Mouse (Mus musculus) embryo, embryonic 9.5 days (tissue): ENCODE measurements at regions not wholly inside any gene's neighbourhood (a gene's known extent, or its start where the extent isn't known, plus 50 kb on each side); places are given as distances from the start of the nearest gene placed in this dataset.

ENCODE experiments used
- DNase-seq: peaks from one replicate; pipeline ENCODE4 v3.0.0-alpha.2; 2017; ENCODE audit errors: extremely low spot score

- no peak for DNase-seq
Observed at GRCm38 (mm10) chr9:23127338-23128017, 95.4 kb upstream of the Bmper start.

- DNase-seq = no peak
Observed at GRCm38 (mm10) chr9:23128018-23128369, 94.9 kb upstream of the Bmper start.

- no peak for DNase-seq
Observed at GRCm38 (mm10) chr9:23134006-23134405, 88.9 kb upstream of the Bmper start.

DNA sequence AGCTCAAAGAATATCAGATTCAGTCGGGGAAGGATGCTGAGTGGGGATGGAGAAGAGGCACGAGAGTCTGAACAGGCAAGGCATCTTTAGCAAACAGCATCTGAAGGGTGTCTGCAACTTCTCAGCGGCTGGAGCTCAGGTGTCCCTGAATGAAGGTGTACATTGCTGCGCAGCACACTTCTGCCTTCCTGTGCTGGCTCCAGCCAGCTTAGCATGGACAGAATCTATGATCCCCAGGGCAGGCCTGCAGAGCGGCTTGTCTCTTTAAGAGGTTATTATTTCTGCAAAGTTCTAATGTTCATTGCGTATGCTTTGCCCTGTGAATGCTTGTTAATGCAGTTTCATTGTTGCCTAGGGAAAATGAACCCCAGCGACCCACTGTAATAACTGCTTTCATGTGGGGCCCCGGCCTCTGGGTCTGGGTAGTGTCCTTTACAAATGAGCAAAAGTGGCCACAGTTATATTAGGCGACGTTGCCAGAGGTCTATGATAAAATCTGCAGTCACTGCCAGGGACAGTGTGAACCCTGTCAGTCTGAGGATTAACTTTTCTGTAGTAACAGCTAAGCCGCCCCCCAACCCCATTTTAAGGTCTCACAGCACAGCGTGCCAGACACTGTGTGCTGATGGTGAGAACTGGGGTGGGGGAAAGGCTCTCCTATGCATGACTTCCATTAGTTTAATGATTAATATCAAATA, 88.3 kb upstream of the Bmper start:
- no peak for DNase-seq

DNA sequence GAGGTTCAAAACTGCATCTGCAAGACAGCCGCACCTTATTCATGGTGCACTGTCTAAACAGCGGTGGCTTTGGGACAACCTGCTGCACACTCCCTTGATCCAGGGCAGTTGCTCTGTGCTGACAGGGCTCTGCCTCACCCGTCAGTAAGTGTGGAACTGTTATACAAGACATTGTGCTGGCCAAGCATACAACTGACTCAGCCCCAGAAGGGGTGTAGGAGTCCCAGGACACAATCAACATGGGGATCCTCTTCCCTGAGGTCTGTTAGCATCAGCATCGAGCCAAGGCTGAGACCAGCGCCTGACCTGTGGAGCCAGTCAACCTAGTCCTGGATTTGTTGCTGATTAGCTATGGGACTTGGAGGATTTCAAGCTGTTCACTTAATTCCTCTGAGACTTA, 86.4 kb upstream of the Bmper start:
- no peak for DNase-seq

GRCm38 (mm10) chr9:23137682-23138210, 85.1 kb upstream of the Bmper start:
- DNase-seq = no peak

- DNase-seq = no peak
Observed at GRCm38 (mm10) chr9:23139580-23140162, 83.2 kb upstream of the Bmper start.

- DNase-seq = no peak
Observed at GRCm38 (mm10) chr9:23144281-23144680, 78.6 kb upstream of the Bmper start.

GRCm38 (mm10) chr9:23150338-23150737, 72.5 kb upstream of the Bmper start:
- no peak for DNase-seq

GRCm38 (mm10) chr9:23150874-23151273, 72.0 kb upstream of the Bmper start:
- no peak for DNase-seq

DNA sequence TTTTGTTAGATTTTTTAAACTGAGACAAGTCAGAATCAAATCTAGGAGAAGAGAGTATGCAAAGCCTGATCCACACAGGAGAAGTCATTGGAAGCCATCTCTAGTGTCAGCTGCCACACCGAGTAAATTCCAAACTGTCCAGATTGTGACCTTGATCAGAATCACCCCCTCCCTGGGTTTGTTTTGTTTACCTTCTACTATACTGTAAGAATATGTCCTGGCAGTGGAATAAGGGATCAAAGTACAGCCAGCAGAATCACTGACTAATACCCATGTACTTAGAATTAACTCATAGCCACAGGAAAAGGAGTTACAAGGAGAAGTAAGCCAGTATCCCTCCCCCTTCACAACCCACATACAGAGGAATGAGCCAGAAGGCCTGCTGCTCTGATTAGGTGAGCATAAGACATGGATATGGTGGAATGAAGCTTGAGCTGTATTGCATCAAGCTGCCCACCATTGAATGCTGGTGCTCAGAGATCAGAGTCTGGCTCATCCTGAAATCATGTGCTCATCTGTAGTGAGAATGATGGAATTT, 70.9 kb upstream of the Bmper start:
- DNase-seq = no peak

DNA sequence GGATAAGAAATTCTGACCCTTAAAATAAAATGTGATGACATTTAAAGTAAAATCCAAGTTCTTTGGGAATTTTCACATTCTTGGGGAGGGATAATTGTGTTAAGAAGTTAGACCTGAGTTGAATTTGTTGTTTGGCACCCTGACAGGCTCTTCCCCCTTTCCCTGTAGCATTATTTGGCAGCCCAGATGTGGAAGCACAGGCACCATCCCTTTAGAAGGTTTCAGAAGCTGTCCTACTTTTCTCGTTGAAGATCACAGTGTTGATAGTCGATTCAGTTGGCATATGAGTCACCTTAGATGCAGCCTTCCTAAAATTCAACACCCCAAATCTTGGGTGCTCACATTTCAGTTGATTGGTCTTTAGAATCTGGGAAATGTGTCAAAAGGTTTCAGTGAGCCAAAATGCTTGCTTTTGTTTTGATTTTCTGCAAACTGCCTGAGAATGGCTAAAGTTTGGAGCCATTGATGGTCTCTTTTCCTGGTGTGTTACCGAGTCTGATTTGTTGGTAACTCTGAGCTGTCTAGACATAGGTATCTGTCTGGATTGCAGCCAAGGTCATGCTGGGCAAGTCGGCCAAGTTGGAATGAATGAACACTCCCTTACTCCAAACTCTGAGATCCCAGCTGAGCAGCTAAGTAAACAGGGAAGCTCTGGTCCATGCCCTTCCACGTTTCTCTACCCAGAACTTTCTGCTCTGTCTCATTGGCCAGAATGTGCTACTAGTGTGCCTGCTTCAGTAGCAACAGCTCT, 65.9 kb upstream of the Bmper start:
- no peak for DNase-seq

GRCm38 (mm10) chr9:23158499-23158898, 64.4 kb upstream of the Bmper start:
- DNase-seq = no peak

DNA sequence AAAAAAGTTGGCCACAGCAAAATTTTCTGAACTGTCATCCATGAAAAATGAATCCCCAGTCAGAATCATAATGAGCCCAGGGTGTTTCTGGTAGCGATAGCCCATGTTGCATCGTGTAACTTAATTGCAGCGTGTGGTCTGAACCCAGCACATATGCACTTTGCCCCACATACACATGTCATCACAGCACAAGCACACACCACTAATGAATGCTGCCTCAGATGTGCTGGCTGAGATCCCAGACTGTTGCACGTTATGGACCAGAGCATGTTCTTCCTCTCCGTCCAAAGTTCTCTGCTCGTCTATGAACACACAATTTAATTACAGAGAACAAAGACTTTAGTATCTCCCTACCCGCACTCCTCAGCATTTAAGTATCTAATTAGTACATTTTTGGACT, 61.5 kb upstream of the Bmper start:
- no peak for DNase-seq

DNA sequence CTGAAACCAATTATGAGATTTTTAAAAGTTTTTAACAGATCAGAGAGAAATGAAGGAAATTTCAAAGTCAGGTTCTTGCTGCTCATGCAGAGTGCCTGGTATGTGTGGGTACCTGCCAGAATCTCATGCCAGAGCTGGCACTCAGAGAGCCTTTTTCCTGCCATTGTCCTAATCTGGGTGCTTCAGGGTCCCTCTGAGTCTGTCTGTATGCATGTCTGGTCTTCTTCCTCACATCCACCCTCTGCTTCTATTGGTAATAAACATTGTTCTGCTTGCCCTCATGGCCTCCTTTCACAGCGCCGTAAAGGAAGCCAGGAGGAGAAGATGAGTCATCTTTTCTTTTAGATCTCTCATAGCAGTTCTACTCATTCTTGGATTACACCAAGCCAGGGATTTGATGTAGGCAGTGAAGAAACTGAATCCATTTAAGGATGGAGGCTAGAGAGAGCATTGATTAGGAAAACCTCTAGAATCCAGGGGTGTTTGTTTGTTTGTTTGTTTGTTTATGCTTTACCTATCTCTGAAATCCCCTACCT, 55.8 kb upstream of the Bmper start:
- DNase-seq = no peak

- no peak for DNase-seq
Observed at GRCm38 (mm10) chr9:23167716-23168115, 55.2 kb upstream of the Bmper start.

DNA sequence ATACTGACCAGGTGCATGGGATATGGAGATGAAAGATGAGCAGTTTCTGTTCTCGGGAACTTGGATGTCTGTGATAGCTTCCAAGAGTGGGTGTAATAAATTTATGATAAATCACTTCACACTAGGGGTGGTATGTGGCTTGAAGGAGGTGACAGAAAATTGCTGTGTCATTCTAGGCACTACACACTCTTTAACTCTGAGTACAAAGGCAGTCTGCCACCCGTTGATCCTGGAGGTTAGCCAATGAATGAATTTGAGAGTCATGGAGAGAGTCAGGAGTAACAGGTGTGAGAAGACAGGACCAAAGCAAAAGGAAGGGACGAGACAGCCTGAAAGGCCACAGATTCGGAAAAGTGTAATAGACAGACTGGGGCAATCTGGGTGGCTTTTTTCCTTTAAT, 54.7 kb upstream of the Bmper start:
- DNase-seq = no peak

DNA sequence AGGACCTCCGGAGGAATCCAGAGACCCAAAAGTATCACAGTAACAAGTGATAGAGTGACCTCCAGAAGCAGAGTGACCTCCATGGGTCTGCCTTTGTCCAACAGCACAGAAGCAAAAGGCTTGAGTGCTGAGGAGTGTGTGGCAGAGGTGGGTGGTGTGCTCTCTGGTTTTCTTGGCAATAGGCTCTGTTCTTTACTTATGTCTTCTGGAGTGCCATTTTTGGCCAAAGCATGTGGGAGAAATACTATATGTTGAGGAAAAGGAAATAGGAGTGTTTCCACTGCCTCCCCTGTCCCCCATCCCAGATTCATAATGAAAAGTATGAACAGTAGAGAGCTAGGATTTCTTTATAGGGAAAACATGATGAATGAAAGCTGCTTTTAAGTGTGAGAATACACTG, 51.5 kb upstream of the Bmper start:
- DNase-seq = no peak
